In the genomic region with DNA sequence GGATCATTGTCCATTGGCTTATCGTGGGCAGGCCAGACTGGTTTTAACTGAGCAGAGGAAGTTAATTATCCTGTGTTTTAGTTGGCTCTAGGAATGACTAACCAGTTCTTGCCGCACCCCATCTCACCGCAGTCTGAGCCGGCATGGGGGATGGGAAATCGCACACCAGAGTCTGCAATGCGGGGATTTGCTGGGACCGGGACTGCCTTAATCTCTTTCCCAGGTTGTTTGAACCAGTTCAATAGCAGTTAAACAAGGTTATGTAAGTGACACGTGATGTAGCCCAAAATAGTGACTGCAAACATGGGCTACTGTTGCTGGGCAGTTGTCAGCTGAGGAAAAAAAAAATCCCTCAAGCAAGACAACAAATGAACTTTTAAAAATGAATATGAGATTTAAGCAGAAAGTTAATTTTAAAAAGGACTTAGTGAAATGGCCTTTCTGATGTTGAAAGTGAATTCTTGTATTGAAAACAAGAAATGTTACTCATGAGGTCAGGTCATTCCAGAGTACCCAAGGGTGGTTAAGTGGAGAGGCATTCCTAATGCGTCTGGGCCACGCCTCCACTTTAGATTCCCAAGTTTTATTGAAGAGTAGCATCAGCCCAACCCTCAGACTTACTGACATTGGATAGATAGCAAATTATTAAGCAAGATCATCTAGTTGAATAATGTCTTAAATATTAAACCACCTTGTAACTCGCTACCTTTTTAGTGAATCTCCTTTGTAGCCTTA, we compare ENCODE assay signal across 10 mouse cellular contexts.
A peak's percentile ranks its signal among the peaks of the same experiment; 100 is the strongest.
DNase-seq lines count a peak whose midpoint lies in the region; ATAC-seq and TF ChIP-seq lines count a peak whose summit lies in the region.
"Had no signal": no experiment of that assay in that cellular context is flagged by ENCODE, and none has a peak within 500 bp of the region (broad histone marks: within the 10 kb centered on the region; RNA-seq: fewer than 3 reads in every experiment).

No protein-coding gene starts in this region.

- H3K4me3 ChIP-seq in forebrain, embryonic 13.5 days, result no peak overlapping the region
- no peak overlapping the region for H3K4me3 ChIP-seq in forebrain, embryonic 14.5 days (ENCODE audit: low read depth, low read length)
- H3K4me3 ChIP-seq in cerebellum, adult 2 months (replicated peaks; ENCODE audit: insufficient read depth, low read depth, low read length), result no peak overlapping the region
- no peak overlapping the region for H3K4me3 ChIP-seq in kidney, embryonic 15.5 days (replicated peaks)
- no peak overlapping the region for H3K4me3 ChIP-seq in liver, postnatal 0 days (ENCODE audit: low read depth, low read length)
- H3K4me3 ChIP-seq in small intestine, adult 2 months (ENCODE audit: low read depth, low read length), result no peak overlapping the region
- H3K4me3 ChIP-seq: hindbrain, embryonic 15.5 days had no signal

- no peak overlapping the region for H3K27ac ChIP-seq in forebrain, embryonic 13.5 days
- H3K27ac ChIP-seq in forebrain, embryonic 14.5 days (ENCODE audit: low read depth, low read length), result no peak overlapping the region
- peak overlapping the region; percentile 36; the same call in 1 of the 2 replicates for H3K27ac ChIP-seq in cerebellum, adult 2 months (ENCODE audit: insufficient read depth, low read length)
- H3K27ac ChIP-seq in kidney, embryonic 15.5 days, result peak overlapping the region; percentile 68
- H3K27ac ChIP-seq in liver, postnatal 0 days (ENCODE audit: low read depth), result peak overlapping the region; percentile 55
- 0 out of 2 replicates have a peak overlapping the region, but pooled peaks have one; percentile 7 for H3K27ac ChIP-seq in small intestine, adult 2 months (ENCODE audit: insufficient read depth, low read depth, low read length)
- H3K27ac ChIP-seq: hindbrain, embryonic 15.5 days had no signal

- no peak overlapping the region for H3K9ac ChIP-seq in forebrain, embryonic 13.5 days
- H3K9ac ChIP-seq in forebrain, embryonic 14.5 days (ENCODE audit: low read length), result no peak overlapping the region
- H3K9ac ChIP-seq in kidney, embryonic 15.5 days, result no peak overlapping the region
- H3K9ac ChIP-seq in liver, postnatal 0 days (replicated peaks), result no peak overlapping the region
- H3K9ac ChIP-seq: hindbrain, embryonic 15.5 days had no signal

- H3K27me3 ChIP-seq in forebrain, embryonic 13.5 days, result no peaks in the 10 kb centered on the region
- no peaks in the 10 kb centered on the region for H3K27me3 ChIP-seq in forebrain, embryonic 14.5 days (replicated peaks; ENCODE audit: control insufficient read depth, insufficient read depth, low read length)
- no peaks in the 10 kb centered on the region for H3K27me3 ChIP-seq in cerebellum, adult 2 months (ENCODE audit: control insufficient read depth, insufficient read depth, low read length)
- no peaks in the 10 kb centered on the region for H3K27me3 ChIP-seq in kidney, embryonic 15.5 days
- H3K27me3 ChIP-seq in liver, postnatal 0 days (ENCODE audit: insufficient read depth, low read length), result no peaks in the 10 kb centered on the region
- H3K27me3 ChIP-seq in small intestine, adult 2 months (ENCODE audit: control insufficient read depth, insufficient read depth, low read length), result no peaks in the 10 kb centered on the region
- H3K27me3 ChIP-seq: CH12.LX; hindbrain, embryonic 15.5 days had no signal

- 0 out of 2 replicates have a peak, but pooled peaks have one; percentile 24 for ATAC-seq in forebrain, embryonic 13.5 days
- no peak for ATAC-seq in forebrain, embryonic 14.5 days
- peak; percentile 92 for ATAC-seq in kidney, embryonic 15.5 days (replicated peaks; ENCODE audit: low FRiP score)
- ATAC-seq in liver, postnatal 0 days, result peak; percentile 99
- no peak for ATAC-seq in activated CD4-positive, CD25-positive, alpha-beta regulatory T cell, adult 4 months

- H3K4me1 ChIP-seq in forebrain, embryonic 13.5 days, result no peaks in the 10 kb centered on the region
- H3K4me1 ChIP-seq in forebrain, embryonic 14.5 days (ENCODE audit: control insufficient read depth, insufficient read depth, low read length), result no peaks in the 10 kb centered on the region
- no peaks in the 10 kb centered on the region; the same call in 1 of the 2 replicates for H3K4me1 ChIP-seq in cerebellum, adult 2 months (ENCODE audit: control insufficient read depth, insufficient read depth, low read length)
- H3K4me1 ChIP-seq in kidney, embryonic 15.5 days, result peaks cover 10% of the 10 kb centered on the region
- H3K4me1 ChIP-seq in liver, postnatal 0 days (ENCODE audit: insufficient read depth), result no peaks in the 10 kb centered on the region
- peaks cover 5% of the 10 kb centered on the region; the same call in 1 of the 2 replicates for H3K4me1 ChIP-seq in small intestine, adult 2 months (ENCODE audit: control insufficient read depth, insufficient read depth, insufficient read length, low read length)
- H3K4me1 ChIP-seq: hindbrain, embryonic 15.5 days had no signal

- DNase-seq in forebrain, embryonic 14.5 days (ENCODE audit: low spot score), result no peak
- peak; percentile 10 to 17 for DNase-seq in cerebellum, adult 2 months
- peak; percentile 86 to 88 for DNase-seq in heart, adult 18-20 months
- peak; percentile 65 for DNase-seq in liver, postnatal 0 days

- H3K36me3 ChIP-seq in forebrain, embryonic 13.5 days (ENCODE audit: poor library complexity, severe bottlenecking), result no peaks in the 10 kb centered on the region
- no peaks in the 10 kb centered on the region for H3K36me3 ChIP-seq in forebrain, embryonic 14.5 days (ENCODE audit: control insufficient read depth, insufficient read depth, low read length)
- H3K36me3 ChIP-seq in kidney, embryonic 15.5 days, result no peaks in the 10 kb centered on the region
- H3K36me3 ChIP-seq in liver, postnatal 0 days (replicated peaks; ENCODE audit: insufficient read depth, low read length), result no peaks in the 10 kb centered on the region
- H3K36me3 ChIP-seq in small intestine, adult 2 months (ENCODE audit: control insufficient read depth, insufficient read depth, low read length), result 0 out of 2 replicates have a peak, but pooled peaks cover 1% of the 10 kb centered on the region
- H3K36me3 ChIP-seq: hindbrain, embryonic 15.5 days had no signal

- H3K9me3 ChIP-seq in forebrain, embryonic 13.5 days (replicated peaks), result no peaks in the 10 kb centered on the region
- no peaks in the 10 kb centered on the region for H3K9me3 ChIP-seq in forebrain, embryonic 14.5 days (replicated peaks; ENCODE audit: control insufficient read depth, low read length)
- peaks cover 5% of the 10 kb centered on the region; the same call in 1 of the 2 replicates for H3K9me3 ChIP-seq in kidney, embryonic 15.5 days (replicated peaks)
- no peaks in the 10 kb centered on the region for H3K9me3 ChIP-seq in liver, postnatal 0 days (ENCODE audit: low read length)
- H3K9me3 ChIP-seq: hindbrain, embryonic 15.5 days had no signal

- TF ChIP-seq POLR2A in cerebellum, adult 2 months (IDR thresholded peaks at IDR 0.05; ENCODE audit: borderline replicate concordance, insufficient read depth, low read length), result no peak
- no peak for TF ChIP-seq POLR2A in small intestine, adult 2 months (IDR thresholded peaks at IDR 0.05; ENCODE audit: low read depth, low read length)

- H3K4me2 ChIP-seq in forebrain, embryonic 13.5 days, result no peak overlapping the region
- no peak overlapping the region for H3K4me2 ChIP-seq in forebrain, embryonic 14.5 days (ENCODE audit: low read length)
- peak overlapping the region; percentile 16; the same call in 1 of the 2 replicates for H3K4me2 ChIP-seq in kidney, embryonic 15.5 days
- H3K4me2 ChIP-seq in liver, postnatal 0 days (ENCODE audit: low read depth, low read length), result peak overlapping the region; percentile 48; the same call in 1 of the 2 replicates
- H3K4me2 ChIP-seq: hindbrain, embryonic 15.5 days had no signal

- TF ChIP-seq CTCF in cerebellum, adult 2 months (IDR thresholded peaks at IDR 0.05; ENCODE audit: borderline replicate concordance, insufficient read depth, low read depth, low read length), result no peak
- no peak for TF ChIP-seq CTCF in liver, postnatal 0 days (IDR thresholded peaks at IDR 0.05; ENCODE audit: low read depth)
- TF ChIP-seq CTCF in small intestine, adult 2 months (IDR thresholded peaks at IDR 0.05; ENCODE audit: extremely low read depth, insufficient read length, insufficient replicate concordance, low read depth, low read length), result no peak

- TF ChIP-seq EP300 in liver, postnatal 0 days (IDR thresholded peaks at IDR 0.05; ENCODE audit: low read depth), result no peak

- WGBS in forebrain, embryonic 13.5 days, result 29% methylated on average over 11 of the region's 11 CpGs
- WGBS in forebrain, embryonic 14.5 days, result 27% methylated on average over 11 of the region's 11 CpGs
- WGBS in cerebellum, adult 2 months, result 47% methylated on average over 11 of the region's 11 CpGs
- 36% methylated on average over 11 of the region's 11 CpGs for WGBS in kidney, embryonic 15.5 days
- 36% methylated on average over 11 of the region's 11 CpGs for WGBS in liver, postnatal 0 days (ENCODE audit: insufficient replicate concordance)
- 25% methylated on average over 11 of the region's 11 CpGs for WGBS in small intestine, adult 2 months

Comparison
In these comparisons a context has a peak if more than half of its experiments do, and no peak if none do; other contexts are left out.
1. ATAC-seq: peak in forebrain, embryonic 13.5 days (single experiment), kidney, embryonic 15.5 days (single experiment) and liver, postnatal 0 days (single experiment); none in forebrain, embryonic 14.5 days (single experiment) and activated CD4-positive, CD25-positive, alpha-beta regulatory T cell, adult 4 months (single experiment).
2. H3K27ac ChIP-seq: peak in cerebellum, adult 2 months (single experiment), kidney, embryonic 15.5 days (single experiment), liver, postnatal 0 days (single experiment) and small intestine, adult 2 months (single experiment); none in forebrain, embryonic 13.5 days (single experiment) and forebrain, embryonic 14.5 days (single experiment).
3. H3K4me2 ChIP-seq: peak in kidney, embryonic 15.5 days (single experiment) and liver, postnatal 0 days (single experiment); none in forebrain, embryonic 13.5 days (single experiment) and forebrain, embryonic 14.5 days (single experiment).